Mouse (Mus musculus) megakaryocyte-erythroid progenitor cell, adult 5-6 weeks (primary cell): ENCODE data around the gene Lmf1. TPM values are rescaled to one million over a fixed set of nuclear protein-coding genes. Genes with fewer than 3 reads are reported as not detected.

Source experiments
- ATAC-seq: replicated peaks from 2 replicates; pipeline ENCODE4 v1.8.0; 2016; ENCODE audit warnings: mild to moderate bottlenecking, inconsistent platforms; ENCODE audit not compliant: severe bottlenecking, poor library complexity, low FRiP score, low TSS enrichment
- total RNA-seq, 2 experiments: library from RNA; stranded (forward) in 1 of 2; stranded (reverse) in 1 of 2; fragments of 200-1000, 215-1000 nt in 1 of 2; fragments of >200 nt in 1 of 2; fragmentation: Nextera tagmentation in 1 of 2; gene quantifications; 2 replicates each; pipeline ENCODE4 v1.2.3; 2014 to 2017

Gene Lmf1
- total RNA-seq, 2 experiments from 2014 or later, result 3.2 to 24.2 TPM

GRCm38 (mm10) chr17:25630313-25630712 is 51.4 kb downstream of the Lmf1 start:
- no peak for ATAC-seq

GRCm38 (mm10) chr17:25634070-25634469 is 55.2 kb downstream of the Lmf1 start:
- no peak for ATAC-seq

- no peak for ATAC-seq
Observed at GRCm38 (mm10) chr17:25635387-25635786, 56.5 kb downstream of the Lmf1 start.

GRCm38 (mm10) chr17:25635806-25636205 is 56.9 kb downstream of the Lmf1 start:
- no peak for ATAC-seq

- no peak for ATAC-seq
Observed at GRCm38 (mm10) chr17:25637986-25638385, 59.1 kb downstream of the Lmf1 start.

- no peak for ATAC-seq
Observed at GRCm38 (mm10) chr17:25638442-25638841, 59.6 kb downstream of the Lmf1 start.

- no peak for ATAC-seq
Observed at GRCm38 (mm10) chr17:25640956-25641355, 62.1 kb downstream of the Lmf1 start.

GRCm38 (mm10) chr17:25642032-25642431 is 63.1 kb downstream of the Lmf1 start:
- no peak for ATAC-seq

GRCm38 (mm10) chr17:25643517-25644294 is 64.8 kb downstream of the Lmf1 start:
- no peak for ATAC-seq

- ATAC-seq, result no peak
Observed at GRCm38 (mm10) chr17:25644761-25645160, 65.9 kb downstream of the Lmf1 start.

- ATAC-seq, result no peak
Observed at GRCm38 (mm10) chr17:25645661-25646060, 66.8 kb downstream of the Lmf1 start.

GRCm38 (mm10) chr17:25647901-25648300 is 69.0 kb downstream of the Lmf1 start:
- no peak for ATAC-seq

- ATAC-seq, result no peak
Observed at GRCm38 (mm10) chr17:25648678-25649216, 69.9 kb downstream of the Lmf1 start.

GRCm38 (mm10) chr17:25650726-25651125 is 71.8 kb downstream of the Lmf1 start:
- no peak for ATAC-seq

GRCm38 (mm10) chr17:25652272-25652671 is 73.4 kb downstream of the Lmf1 start:
- no peak for ATAC-seq

- no peak for ATAC-seq
Observed at GRCm38 (mm10) chr17:25656142-25656825, 77.4 kb downstream of the Lmf1 start.

GRCm38 (mm10) chr17:25656826-25657189 is 77.9 kb downstream of the Lmf1 start:
- ATAC-seq, result no peak

GRCm38 (mm10) chr17:25663213-25663835 is 84.4 kb downstream of the Lmf1 start:
- no peak for ATAC-seq

- ATAC-seq, result no peak
Observed at GRCm38 (mm10) chr17:25665485-25665884, 86.6 kb downstream of the Lmf1 start.

- no peak for ATAC-seq
Observed at GRCm38 (mm10) chr17:25665891-25666290, 87.0 kb downstream of the Lmf1 start.
